Mouse (Mus musculus) v-Abl transformed pro-B cells (cell line): ENCODE results near the gene Prkcq.

Source experiments
- in situ Hi-C, 2 experiments: fragments of 400-800 bp; cut with MboI; formaldehyde crosslinking; loops; one replicate each; pipeline ENCODE4 v1.15.1; 2025; ENCODE audit not compliant: unreplicated experiment in 2 of 2

Gene Prkcq

DNA sequence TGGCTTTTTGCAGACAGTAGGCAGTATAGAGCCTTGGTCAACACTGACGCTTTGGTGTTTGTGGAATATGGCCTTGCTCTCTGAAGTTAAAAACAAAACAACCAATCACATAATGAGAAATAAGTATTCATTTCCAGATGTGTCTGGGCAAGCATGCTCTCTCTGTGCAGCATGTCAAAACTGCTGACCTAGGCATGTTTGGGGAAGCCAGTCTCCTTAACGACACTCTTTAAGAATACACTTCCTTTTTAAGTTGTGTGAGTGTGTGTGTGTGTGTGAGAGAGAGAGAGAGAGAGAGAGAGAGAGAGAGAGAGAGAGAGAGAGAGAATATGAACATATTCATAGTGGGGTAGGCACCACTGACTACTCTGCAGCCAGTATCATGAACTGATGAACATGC lies 108.3 kb downstream of the Prkcq start:
- in situ Hi-C loops = no loop called here

DNA sequence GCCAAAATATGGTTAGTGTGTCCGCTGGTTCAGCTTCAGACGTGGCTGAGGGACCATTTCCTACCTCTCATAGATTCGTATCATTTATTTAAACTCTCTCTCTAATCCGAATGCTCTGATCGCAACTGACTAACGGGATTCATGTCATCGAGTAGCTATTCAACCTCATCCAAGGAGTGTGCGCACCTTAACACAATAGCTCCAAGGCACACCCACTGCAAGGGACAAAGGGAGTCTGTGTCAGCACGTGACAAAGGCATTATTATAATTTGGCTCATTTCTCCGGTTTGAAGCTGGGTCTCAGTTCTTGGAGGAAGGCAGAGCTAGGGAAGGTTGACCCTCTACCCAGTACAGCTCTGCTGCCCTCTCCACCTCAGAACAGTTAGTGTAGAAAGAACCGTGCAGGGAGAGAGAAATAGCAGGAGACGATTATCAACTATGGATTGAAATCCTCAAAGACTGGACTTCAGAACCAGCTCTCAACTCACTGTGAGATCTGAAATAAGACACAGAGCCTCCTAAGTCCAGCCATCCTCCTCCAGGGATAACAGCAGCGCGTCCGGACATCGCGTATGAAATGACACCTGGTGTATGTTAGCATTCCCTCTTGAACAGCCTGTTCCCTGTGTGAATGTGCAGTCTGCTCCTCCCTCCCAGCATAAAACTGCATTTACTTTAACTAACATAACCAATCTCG lies 116.1 kb downstream of the Prkcq start:
- in situ Hi-C loops = loop anchor here (5.0 kb wide), 2 partner anchors 171 to 176 kb away; no protein-coding TSS in a partner anchor

DNA sequence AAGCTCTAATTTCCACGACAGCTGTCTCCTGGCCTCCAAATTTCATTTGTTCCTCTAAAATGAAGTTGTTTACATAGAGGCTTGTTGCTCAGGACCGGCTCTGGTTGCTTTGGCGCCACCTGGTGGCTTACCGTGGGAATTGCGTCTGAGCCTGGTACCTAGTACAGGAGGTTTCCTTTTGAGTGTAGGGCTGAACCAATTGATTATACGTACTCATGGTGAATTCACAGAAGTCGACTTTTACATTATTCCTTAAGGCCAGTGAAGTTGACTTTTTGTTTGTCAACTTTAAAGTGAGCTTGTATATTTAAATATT lies 116.6 kb downstream of the Prkcq start:
- in situ Hi-C loops = loop anchor here (5.0 kb wide), 2 partner anchors 171 to 176 kb away; no protein-coding TSS in a partner anchor

DNA sequence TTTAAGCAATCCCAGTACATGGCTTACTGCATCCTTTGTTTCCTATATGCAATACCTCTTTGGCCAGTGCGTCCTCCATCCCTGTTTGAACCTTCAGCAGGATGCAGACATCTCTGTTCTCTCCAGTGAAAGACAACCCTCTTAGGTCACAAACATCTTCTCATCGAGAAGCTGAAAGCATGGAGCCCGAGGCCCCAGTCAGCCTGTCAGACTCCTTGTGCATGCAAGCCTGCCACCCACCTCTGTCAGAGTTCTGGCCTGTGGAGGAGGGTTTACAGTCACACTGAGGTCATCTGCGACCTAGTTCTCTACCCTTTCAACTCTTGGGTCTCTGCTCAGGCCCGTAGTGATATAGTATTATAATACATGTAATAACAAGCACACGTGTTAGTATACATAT lies 119.0 kb downstream of the Prkcq start:
- in situ Hi-C loops = loop anchor here in 1 of 2 experiments (10.0 kb wide), 1 partner anchor 506 kb away; no protein-coding TSS in a partner anchor

DNA sequence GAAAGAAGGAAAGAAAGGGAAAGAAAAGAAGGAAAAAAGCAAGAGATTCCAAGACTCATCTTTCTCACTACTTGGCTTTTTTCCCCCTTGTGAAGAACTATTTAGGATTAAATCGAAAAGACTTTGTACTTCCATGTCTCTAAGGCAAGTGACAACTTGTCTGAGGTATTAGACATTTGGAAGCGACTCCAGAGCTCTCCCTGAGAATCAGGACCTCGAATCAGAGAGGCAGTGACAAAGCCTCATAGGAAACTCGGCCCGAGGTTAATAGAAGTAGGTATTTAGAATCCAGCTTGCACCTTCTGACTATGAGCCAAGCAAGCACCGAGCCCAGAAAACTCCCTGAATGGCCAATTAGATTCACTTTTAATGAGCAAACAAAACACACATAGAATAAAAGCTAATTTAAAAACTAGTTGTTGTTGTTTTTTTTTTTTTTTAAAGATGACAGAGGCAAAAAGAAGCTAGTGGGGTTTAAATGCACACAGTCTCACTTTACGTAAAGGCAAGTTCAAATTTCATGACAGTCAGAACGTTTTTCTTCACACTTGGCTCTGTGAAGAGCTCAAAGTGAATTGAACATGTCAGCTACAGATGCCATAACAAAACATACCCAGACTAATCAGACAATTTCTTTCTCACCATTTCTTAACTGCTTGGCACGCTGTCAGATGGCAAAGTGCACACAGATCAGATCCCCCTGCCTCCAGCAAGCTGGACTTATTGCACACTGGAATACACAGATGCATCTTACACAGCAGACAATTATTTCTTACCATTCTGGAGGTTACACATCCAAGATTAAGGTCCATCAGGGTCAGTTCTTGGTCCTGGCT lies 119.9 kb downstream of the Prkcq start:
- in situ Hi-C loops = loop anchor here in 1 of 2 experiments (10.0 kb wide), 1 partner anchor 507 kb away; no protein-coding TSS in a partner anchor

DNA sequence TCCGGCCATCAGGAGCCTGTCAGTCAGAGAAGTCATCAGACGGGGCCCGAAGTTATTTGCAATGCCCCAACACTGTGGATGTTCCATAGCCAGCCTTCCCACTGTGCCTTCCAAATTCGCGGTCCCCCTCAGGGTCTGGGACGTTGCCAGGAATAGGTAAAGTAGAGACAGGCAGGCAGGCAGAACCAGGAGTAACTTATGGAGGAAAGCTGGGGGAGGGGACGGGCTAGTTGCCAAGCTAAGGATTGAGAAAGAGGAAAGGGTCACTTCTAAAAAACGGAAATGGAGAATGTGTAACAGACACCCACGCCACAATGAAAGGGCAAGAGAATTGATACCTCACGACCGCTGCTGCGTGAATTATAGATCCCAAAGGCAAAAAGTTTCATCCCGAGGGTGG lies 121.2 kb downstream of the Prkcq start:
- in situ Hi-C loops = loop anchor here in 1 of 2 experiments (10.0 kb wide), 1 partner anchor 508 kb away; no protein-coding TSS in a partner anchor

DNA sequence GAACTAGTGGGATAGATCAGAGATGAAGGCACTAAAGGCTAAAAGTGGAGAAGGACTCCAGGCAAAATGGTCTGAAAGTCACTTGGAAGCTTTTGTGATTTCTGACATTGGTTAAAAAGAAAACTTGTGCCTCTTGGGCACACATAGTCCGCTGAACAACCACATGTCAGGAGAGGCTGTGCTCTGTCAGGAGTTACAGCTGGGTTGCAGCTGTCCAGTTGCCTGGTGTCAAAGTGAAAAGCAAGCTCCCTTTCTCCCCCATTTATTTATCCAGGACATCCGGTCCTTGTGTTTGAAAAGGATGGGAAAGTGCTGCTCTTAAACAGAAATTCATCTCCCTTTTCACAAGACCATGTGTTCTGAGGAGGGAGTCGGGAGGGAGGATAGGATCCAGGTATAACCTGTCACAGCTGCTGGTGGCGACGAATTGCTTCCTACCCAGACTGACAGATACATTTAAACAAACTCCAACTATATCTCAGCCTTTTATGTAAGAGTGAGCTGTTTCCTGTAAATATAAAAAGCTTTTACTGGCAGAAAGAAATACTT lies 122.8 kb downstream of the Prkcq start:
- in situ Hi-C loops = loop anchor here in 1 of 2 experiments (10.0 kb wide), 1 partner anchor 510 kb away; no protein-coding TSS in a partner anchor

DNA sequence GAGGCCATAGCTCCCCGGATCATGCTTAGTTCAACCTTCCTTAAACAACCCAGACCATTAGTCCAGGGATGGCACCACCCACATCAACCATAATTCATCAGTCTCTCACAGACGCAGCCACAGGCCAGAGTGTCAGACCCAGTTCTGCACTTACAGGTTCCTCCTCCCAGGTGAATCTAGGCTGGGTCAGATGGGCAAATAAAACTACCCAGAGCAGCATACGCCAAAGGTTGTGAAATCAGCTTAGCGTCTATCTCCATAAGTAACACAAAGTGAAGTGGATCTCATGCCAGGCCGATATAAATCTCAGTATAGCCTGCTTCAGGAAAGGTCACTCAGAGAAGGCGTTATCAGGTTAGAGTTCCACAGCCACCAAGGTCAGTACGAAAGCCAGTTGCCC lies 126.9 kb downstream of the Prkcq start:
- in situ Hi-C loops = loop anchor here in 1 of 2 experiments (10.0 kb wide), 1 partner anchor 514 kb away; no protein-coding TSS in a partner anchor

DNA sequence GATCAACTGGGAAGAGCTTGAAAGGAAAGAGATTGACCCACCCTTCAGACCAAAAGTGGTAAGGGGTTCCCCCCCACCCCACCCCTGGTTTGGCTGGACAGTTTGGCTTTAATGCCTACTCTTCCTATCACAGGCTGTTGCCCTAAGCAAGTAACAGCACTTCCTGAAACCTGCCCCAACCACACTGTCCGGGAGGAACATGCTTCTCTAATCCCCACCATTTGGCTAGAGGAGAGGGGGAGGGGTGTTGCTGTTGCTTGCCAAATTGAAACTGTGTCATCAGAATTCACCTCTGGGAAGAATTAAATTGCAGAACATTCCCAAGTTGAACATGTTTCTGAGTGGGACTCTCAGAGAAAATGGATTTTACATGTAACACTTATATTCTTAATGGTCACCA lies 127.5 kb downstream of the Prkcq start:
- in situ Hi-C loops = loop anchor here in 1 of 2 experiments (10.0 kb wide), 1 partner anchor 515 kb away; no protein-coding TSS in a partner anchor

DNA sequence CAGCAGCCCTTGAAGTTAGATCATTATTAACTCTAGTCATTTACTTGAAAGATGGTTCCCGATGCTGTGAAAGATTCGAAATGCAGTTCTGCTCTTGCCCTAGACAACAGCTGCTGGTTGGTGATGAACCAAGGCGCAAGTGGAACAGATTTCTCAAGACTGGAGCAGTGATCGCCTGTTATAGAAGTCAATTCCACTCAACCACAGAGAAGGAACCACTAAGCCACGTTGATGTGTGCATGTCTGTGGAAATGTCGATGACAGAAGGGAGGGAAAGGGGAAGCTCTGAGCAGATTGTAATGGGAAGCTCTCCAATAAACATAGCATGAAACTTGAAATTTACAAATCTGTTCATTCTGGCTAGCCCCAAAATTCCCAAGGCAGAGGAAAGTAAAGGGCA lies 128.5 kb downstream of the Prkcq start:
- in situ Hi-C loops = loop anchor here in 1 of 2 experiments (25.0 kb wide), 1 partner anchor 1013 kb away; no protein-coding TSS in a partner anchor

DNA sequence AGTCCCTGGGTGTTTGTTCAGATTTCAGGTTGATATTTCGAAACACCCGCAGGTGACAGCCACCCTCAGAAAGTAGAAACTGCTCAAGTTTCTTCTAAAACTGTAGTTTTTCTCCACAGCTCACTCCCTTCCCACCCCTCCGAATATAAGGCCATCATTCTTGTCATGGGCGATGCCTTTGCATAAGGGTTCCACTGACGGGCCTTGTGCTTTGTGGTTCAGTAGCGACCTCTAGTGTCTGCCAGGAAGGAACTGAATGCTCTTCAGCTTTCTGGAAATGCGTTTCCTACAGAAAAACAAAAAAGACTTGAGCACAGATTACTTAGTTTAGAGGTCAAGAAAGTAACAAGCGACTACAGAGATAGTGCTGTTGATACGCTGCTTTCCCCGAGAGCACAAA lies 148.3 kb downstream of the Prkcq start:
- in situ Hi-C loops = loop anchor here (10.0 to 25.0 kb wide), 3 partner anchors 535 to 1033 kb away; partner anchors contain the start of gene Itga8 (in 1 of the 2)

DNA sequence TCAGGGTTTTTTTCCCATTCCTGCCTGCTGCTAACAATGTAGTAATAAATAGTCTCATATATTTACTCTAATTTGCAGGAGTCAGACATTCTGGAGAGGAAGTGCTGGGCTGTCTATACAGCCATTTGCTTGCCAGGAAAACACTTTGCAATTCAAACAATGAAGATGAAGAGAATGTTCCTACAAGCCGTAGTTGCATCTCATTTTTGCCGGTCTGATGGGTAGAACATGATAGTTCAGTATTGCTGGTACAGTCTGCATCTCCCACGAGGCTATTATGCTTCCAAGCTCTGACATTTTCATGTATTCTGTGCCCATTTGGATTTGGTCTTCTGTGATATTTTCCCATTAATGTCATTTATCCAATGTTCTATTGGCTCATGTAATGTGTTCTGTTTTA lies 150.5 kb downstream of the Prkcq start:
- in situ Hi-C loops = loop anchor here (10.0 to 25.0 kb wide), 3 partner anchors 538 to 1035 kb away; partner anchors contain the start of gene Itga8 (in 1 of the 2)

DNA sequence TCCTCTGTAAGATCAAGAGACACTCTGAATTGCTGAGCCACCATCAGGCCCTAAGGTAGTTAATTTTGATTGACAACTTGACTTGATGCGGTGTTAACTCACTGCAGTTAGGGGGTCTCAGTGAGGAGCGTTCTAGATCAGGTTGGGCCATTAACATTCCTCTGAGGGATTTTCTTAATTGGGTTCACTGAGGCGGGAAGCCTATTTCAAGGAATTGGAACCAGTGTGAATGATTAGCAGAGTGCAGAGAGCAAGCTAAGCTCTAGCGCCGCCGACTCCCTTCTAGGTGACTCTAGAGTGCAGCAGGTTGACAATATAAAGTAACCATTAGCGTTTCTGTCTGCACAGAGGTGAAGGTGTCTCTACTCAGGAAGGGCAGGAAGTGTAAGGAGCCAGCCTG lies 155.4 kb downstream of the Prkcq start:
- in situ Hi-C loops = loop anchor here (10.0 to 25.0 kb wide), 3 partner anchors 542 to 1060 kb away; partner anchors contain the start of gene Itga8 (in 1 of the 2)

DNA sequence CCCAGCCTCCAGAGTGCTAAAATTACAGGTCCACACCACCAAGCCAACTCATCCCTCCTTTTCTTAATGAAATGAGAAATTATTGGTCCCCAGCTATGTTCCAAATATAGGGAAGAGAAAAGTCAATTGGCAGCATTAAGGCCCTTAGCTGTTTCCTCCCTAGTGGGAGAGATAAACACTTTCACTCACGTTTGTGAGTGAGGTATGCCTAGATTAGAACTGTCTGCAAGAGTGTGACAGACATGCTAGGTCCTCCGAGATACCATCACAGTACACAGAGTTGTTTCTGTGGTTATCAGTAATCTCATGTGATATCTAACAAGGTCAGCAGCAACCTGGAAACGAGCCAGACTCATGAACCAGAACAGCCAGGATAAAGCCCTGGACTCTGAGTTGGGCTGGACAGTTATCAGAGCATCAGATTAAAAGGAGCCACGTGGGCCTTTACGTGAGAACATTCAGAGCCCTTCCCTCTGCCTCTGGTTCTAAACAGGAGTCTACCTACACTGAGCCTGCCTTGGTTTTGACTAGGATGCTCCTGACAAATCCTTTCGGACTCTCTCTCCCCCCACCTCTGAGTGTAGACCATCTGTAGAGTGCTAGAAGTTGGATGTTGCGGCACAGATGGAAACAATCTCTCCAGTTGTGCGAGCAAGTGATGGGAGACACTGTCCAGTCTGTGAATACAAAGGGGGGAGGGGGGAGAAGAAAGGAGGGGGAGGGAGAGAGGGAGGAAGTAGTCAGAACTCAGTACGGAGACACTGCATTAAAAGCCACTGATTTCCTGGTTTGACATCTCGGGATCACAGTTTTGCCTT lies 157.7 kb downstream of the Prkcq start:
- in situ Hi-C loops = loop anchor here (5.0 to 25.0 kb wide), 8 partner anchors 173 to 1058 kb away; partner anchors contain the start of genes Il15ra (in 1 of the 2) and Itga8 (in 1 of the 2)

DNA sequence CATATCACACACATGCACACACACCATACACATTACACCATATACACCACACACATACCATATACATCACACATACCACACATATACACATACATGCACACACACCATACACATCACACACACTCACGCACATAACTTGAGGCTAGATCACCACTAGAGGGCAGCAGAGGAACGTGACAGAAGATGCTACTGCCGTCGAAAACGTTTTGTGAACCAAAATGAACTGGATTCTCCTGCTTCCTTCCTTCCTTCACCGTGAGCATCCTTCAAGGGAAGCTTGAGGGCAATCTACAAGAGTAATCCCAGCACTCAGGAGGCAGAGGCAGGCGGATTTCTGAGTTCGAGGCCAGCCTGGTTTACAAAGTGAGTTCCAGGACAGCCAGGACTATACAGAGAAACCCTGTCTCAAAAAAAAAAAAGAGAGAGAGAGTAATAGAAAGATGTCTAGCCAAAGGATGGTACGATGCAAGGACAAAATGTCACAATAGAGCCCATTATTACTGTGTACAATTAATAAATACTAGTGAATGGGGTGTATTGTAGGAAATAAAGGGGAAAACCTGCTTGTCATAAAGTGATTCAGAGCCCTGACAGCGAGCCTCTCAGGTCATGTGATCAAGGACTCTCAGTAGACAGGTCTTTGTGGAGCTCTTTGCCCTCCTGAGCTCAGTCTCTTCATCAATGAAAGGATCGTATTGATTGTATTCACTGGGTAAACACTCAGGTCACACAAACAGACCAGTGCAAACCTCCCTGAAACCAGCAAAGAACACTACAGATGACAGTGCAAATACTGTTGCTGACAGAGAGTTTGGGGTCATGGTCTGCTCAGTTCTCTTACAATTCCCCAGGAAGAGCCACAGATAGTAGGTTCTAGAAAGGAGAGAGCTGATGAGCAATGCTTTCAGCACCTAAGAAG lies 159.9 kb downstream of the Prkcq start:
- in situ Hi-C loops = loop anchor here (5.0 to 25.0 kb wide), 6 partner anchors 171 to 1056 kb away; partner anchors contain the start of gene Il15ra (in 1 of the 2)

DNA sequence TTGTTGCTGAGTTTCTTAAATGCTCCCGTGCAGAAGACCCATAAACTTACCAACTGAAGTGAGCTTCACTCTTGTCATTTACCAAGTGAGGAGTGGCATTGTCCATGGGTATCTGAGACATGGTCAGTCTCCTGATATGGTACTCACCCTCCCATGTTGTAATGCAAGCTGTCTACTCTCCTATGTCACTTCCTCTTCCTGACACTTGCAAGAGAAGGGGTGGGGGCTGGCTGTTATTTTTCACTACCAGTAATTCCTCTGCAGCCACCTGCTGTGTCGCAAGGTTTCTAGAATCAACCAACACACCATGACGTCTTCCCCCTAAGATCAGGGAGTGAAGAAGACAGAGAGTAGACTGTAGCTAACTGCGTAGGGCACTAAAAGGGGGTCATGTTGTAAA lies 160.6 kb downstream of the Prkcq start:
- in situ Hi-C loops = loop anchor here (5.0 to 25.0 kb wide), 6 partner anchors 170 to 1055 kb away; partner anchors contain the start of gene Il15ra (in 1 of the 2)

DNA sequence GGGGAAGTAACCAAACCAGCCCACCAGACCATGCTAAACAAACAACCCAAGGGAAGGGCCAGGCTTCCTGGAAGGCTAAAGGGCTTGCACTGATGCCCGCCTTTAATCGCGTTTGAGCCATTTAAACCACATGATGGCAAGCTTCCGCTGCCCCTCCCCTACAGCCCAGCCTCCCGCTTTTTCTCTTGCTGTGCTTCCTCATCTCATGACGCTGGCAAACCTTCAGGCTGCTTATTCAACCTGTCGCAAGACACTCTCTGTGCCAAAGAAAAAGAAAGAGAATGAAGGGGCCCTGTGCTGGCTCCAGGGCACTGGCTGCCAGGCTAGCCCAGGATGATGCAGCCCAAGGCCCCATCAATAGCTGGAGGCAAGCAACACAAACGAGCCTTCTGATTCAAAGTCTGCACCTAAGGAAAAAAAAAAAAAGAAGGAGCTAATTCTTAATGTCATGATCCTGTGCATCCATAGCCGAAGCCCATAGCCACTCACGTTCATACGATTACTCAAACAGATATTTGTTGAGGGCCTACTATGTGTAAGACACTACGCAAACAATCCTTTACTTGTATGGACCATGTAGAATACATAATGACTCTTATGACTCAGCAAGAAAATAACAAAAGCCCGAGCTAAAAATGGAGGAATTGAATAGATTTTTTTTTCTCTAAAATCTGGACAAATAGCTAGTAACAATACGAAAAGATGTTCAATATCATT lies 161.6 kb downstream of the Prkcq start:
- in situ Hi-C loops = loop anchor here (5.0 to 25.0 kb wide), 6 partner anchors 169 to 1054 kb away; partner anchors contain the start of gene Il15ra (in 1 of the 2)

DNA sequence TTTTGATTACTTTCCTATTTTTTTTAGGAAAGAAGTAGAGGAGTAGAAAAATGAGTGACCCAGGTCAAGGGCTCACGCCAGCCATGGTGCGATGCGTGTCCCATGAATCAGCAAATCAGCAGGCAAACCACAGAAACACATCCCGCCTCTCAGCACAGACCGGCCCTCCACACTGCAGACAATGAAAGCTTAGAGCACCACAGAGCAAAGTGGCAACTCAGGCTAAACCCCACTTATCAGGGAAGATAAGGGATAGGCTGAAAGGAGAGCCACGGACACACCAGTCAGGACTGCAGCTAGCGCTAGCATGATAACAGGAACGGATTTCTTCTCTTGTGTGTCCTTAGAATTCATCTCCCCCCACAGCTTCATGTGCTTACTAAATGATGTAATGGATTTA lies 164.4 kb downstream of the Prkcq start:
- in situ Hi-C loops = loop anchor here (5.0 to 25.0 kb wide), 5 partner anchors 206 to 1051 kb away; partner anchors contain the start of gene Il15ra (in 1 of the 2)
